Mouse (Mus musculus) urinary bladder, adult 18-20 months (tissue): ENCODE results near the gene Ikzf3.
A peak's percentile ranks its signal among the peaks of the same experiment; 100 is the strongest.

Source experiments
- DNase-seq, 2 experiments: peaks; one replicate each; pipeline ENCODE4 v3.0.0; 2022; ENCODE audit warnings: low spot score in 2 of 2, mixed read lengths in 2 of 2

The Ikzf3 gene

DNA sequence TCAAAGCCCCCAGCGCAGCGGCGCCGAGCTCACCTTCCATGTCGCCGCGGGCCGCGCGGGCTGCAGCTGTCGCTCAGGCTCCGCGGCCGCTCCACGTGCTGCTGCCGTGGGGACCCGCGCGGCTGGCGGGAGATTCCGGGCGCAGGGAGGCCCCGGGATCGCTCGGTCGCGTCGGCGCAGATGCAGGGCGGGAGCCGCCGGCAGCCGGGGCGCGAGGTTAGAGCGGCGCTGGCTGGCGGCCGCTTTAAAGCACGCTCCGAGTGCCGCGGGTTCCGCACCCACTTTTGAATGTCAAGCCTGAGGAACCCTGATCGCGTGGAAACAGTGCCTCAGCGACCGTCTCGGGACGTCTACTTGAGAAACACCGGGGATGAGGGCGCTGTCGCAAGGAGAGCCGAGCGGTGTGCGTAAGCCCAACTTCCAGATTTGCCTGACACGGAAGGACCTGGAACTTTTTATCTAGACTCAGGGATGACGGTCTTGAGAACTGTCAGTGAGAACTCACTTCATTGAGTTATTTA lies at the start of gene Ikzf3:
Gene Ikzf3 (minus strand): TSS at position 321 of the 521 bp plus-strand sequence.
- peak; percentile 25 to 68 for DNase-seq

DNA sequence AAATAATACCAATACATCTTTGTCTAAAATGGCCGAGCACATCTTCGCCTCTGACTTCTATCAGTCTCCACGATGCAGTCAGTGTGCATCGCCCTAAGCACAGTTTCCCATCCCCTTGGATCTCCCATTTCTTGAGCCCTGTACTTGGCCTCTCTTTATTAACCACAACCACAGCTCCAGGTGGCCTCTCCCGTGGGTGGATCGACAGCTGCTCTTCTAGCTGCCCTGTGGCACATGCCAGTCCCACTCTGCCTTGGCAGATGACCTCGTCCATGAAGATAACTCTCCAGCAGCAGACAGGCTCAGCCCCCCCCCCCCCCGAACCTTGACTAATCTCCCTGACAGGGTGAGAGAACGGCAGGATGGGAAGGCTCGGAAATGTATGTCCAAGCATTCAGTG lies 49.6 kb upstream of the Ikzf3 start:
- DNase-seq = no peak

DNA sequence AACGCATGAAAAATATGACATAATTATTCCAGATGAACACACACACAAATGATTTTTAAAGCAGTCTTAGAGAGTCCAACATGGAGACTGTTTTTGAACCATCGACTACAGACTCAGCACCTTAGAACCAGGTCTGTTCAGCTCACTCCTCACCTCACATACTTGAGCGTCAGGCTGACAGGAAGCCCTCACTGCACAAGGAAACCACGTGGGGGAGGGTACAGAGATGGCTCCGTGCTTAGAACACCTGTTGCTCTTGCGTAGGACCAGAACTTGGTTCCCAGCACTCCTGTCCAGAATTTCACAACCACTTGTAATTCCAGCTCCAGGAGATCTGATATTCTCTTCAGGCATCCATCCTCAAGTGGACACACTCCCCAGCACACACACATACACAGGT lies 49.2 kb upstream of the Ikzf3 start:
- DNase-seq = no peak

DNA sequence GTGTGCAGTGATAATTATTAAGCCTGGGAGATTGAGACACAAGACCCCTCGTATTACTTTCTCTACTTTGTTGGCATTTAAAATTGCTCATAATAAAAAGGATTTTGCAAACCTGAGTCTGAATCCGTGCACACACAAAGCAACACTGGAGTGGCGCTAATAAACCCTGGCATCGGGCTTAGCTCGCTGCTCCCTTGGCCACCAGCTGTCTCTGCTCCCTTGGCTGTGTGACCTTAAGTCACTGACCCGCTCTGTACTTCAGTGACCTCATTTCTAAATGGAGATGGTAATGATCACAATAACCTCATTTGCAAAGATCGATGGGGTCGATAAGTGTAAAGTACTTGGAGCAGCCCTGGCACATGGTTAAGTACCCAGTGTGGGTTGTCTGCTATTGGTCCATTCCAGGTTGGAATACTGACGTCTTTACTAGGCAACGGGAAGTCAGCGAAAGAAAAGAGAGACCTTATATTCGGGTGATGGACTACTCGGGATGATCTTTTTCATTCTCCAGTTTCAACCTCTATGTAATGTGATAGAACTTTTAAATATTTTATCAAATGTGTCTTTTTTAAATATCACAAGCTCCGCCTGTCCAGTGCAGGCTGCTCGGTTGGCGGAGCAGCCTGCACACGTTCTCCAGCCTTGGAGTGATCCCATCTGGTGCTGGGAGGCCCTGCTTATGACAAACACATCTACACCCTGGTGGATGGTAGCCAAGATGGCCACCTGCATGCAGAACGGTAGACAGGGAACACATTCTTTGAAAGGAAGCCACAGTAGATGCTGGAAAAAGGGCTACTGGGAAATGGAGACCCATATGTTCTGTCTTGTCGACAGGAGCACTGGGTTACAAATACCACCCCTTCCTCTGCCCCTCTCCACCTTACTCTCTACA lies 45.0 kb upstream of the Ikzf3 start:
- no peak for DNase-seq

DNA sequence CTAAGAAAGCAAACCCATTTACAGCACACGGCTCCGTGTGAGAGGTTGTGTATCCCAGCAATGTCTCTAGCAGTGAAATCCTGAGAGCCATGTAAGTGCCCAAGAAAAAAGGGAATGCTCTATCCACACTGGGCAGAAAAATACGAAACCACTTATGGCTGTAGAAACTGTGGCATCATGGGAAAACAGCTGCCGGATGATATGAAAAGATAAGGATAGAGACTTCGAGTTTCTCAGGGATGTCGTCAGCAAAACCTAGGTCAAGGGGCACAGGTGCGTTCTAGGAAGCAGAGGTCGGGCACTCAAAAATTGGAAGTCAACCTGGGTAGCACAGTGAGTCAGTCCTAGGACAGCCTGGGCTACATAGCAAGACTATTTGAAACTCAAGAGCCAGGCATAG lies 43.5 kb upstream of the Ikzf3 start:
- no peak for DNase-seq

DNA sequence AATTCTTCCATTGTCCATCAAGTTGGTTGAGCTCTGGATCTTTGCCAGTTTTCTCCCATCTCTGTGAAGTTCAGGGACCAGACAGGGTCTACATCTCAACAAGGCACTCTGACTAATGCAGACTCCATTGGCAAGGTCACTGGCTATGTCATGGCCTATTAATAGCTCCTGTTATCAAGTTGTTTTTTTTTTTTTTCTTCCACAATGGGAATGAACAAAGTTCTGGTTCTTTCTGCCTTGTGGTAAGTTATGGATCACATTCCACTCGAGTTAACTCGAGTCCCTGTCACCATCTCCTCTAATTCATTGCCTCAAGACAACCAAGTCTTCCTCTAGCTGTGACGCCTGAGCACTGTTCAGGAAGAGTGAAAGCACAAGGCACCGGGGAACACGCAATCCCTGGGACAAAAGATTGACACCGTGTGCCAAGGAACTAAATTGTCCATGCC lies 43.0 kb upstream of the Ikzf3 start:
- no peak for DNase-seq

DNA sequence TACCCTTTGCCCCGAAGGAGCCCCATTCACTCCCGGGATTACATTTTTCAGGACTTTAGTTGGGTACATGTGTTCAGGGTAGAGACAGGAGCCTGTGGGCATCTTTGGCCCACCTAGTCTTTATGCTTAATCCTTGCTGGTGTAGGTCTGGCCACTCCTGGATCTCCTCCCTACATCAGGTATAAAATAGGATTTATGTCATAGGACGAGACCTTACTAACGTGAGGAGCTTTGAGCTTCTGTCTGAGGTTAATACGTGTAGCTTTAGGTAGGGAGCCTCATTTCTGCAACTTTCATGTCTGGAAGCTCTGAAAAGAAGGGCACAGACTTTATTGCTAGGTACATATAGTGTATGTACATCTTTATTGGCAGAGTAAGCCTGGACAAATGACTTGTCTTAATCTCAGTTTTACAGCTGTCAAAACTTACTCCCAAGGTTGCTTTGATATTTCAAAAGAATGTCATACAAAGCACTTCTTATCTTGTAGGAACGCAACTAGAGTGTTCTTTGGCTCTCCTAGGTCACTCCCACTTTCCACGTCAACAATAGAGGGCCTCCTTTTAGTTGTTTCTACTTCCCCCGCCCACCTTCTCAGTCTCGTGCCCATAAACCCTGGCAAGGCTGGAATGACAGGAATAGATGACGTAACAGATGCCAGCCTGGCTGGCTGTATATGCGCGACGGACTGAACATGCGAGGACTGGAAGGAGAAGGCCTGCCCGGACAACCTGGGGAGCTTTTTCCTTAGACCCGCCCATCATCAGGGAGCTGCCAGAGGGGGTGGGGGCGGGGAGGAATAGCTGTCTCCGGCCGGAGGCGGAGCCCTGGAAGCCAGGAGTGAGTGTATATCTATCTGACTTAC lies 42.1 kb upstream of the Ikzf3 start:
- DNase-seq = peak; percentile 77 to 80

DNA sequence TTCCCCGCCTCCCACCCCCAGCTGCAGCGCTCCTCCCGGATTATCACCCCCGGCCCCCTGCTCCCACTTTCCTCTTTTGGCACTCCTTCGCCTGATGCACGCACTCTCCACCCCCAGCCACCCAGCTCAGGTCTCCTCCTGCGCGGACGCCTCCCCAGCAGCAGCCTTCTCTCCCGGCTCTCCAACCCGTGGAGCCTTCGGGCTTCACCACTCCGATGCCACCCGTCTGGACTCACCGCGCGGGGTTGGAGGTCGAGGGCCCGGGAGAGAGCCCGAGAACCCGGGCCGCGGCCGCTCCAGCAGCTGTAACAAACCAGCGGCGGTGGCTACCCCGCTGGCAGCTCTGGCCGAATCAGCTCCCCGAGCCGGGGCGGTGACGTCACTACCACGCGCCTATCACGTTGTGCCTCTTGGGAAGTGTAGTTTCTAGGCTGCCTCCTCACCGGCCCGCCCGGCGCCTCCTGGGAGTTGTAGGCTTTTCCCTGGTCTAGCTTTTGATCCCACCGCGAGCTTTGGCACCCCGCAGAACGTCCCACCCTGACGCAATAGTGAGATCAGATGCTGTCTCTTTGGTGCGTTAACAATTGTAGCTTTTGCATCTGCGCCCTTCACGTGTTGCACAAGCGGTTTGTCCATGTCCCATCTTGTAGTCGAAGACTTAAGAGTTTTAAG lies 41.2 kb upstream of the Ikzf3 start, which contains the start of gene Ormdl3:
Gene Ormdl3 (minus strand): TSS at position 477 of the 672 bp plus-strand sequence.
- DNase-seq = peak; percentile 97 to 98

DNA sequence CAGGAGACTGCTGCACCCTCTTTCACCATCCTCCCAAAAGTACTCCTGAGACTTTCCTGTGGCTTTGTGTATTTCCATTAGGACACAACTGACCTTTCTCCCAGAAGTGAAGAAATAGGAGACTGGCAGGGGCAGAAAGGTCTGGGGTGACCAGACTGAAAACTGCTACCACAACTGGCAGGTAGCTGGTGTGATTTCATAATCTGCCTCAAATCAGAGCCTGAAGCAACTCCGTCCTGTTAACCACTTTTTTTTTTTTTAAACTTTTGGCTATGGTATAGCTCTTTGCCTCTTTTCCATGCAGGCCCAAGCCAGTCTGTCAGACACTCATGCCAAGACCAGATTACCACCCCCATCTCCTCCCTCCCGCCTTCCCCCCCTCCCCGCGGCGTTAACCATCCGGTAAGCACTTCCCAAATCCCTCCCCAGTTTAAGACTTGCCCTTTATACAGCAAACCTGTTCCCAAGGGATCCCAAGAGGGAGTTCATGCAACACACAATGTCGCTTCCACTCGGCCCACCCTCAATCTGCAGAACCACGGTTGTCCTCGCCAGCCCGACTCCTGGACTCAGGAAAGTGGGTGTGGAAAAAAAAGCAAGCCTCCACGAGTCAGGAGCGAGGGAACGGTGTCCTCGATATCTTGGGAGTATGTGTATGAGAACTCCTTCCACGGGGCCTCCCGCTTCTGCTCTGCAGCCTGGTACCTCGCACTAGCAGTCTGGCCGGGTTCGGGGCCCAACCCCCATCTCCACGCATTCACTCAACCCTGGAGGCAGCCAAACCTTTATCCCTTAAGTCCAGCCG lies 40.5 kb upstream of the Ikzf3 start:
- no peak for DNase-seq

DNA sequence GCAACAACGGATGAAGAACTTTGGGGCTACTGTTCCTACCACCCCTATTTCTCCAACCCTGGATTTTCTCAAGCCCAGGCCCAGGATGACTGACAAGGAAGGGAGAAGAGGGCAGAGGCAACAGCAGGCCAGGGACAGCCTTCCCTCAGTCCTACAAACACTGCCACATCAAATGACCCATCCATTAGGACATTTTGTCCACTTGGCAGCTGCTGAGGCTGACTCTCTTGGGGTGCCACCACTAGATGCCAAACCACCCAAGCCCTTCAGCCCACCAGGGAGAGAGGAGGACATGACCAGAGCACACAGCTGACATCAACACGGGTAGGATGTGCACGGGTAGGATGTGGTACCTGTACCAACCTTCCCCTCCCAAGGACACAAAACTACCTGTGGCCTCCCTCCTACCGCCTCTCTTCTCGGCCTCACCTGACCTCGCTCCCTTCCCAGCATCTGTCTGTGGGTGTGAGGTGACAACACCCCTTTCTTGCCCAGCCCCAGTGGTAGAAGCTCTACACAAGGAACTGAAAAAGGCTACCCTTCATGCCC lies 38.9 kb upstream of the Ikzf3 start:
- no peak for DNase-seq

DNA sequence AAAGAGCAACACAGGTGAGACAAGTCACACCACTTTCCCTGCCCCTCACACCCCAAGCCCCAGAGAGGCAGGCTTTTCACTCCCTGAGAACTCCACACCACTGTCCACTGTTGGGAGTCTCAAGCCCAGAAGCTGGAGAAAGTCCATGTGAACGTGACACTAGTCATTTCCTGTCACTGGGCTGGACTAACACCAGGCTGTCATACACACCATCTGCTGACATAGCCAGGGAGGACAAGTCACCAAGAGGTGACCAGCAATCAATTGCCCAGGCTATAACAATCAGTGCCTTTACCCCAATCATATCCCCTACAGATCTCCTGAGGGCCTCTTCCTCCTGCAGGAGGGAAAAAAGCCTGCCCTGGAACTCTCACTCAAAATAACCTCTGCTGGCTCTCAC lies 38.3 kb upstream of the Ikzf3 start:
- DNase-seq = no peak

DNA sequence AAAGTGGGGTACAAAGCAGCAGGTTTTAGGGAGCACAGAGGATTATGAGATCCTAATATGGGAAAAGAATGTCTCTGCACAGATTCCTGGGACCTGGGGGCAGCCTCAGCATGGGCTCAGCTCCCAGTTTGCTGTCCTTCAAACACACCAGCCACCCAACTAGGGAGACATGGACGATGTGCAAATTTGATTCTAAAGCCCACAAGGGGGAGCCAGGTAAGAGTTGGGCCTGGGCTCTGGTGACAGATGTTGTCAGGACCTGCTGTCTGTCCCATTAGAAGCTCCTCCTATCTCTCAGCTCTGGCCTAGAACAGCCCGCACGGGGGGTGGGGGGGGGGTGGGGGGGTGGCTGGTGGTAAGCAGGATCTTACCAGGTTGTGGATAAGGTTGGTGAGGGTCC lies 37.7 kb upstream of the Ikzf3 start:
- DNase-seq = no peak

DNA sequence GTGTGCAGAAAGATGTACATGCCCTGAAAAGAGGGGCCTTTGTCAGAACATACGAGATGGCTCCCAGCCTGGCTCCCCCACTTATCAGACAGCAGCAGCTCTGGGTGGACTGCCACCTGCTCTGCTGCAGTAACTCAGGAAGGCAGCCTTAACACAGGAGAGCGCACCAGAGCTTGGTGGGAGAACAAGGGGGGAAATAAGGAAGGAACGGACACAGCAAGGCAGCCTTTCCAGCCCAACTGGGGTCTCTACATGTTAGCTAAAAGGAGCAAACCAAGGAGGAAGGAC lies 37.4 kb upstream of the Ikzf3 start:
- DNase-seq = no peak

DNA sequence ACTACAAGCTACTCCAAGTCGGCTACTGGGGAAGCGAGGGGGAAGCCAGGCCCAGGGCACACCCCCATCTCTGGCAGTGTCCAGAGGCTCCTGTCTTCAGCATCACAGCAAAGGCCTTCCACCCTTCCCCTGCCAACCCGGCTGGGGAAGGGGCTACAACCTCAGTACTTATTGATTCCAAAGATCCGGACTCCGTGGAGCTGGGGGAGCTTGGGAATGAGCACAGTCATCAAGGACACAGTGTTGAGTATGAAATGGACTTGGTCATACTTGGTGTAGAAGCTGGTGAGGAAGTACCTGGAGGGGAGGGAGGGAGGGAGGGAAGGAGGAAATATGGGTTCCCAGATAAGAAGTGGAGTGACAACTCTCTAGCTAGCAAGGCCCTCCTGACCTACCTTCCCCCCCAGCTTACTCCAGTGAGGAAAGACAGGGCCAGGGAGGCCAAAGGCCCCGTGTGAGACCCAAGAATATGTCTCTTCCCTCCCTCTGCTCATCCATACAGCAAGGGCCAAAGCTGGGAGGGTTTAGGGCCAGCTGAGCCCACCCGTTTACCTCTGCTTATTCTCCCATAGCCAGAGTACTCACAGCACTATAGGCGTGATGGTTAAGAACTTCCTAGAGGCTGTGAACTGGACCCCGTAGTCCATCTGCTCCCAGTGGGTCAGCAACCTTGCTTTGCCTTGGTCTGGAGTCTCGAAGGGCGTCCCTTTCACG lies 36.9 kb upstream of the Ikzf3 start:
- no peak for DNase-seq

DNA sequence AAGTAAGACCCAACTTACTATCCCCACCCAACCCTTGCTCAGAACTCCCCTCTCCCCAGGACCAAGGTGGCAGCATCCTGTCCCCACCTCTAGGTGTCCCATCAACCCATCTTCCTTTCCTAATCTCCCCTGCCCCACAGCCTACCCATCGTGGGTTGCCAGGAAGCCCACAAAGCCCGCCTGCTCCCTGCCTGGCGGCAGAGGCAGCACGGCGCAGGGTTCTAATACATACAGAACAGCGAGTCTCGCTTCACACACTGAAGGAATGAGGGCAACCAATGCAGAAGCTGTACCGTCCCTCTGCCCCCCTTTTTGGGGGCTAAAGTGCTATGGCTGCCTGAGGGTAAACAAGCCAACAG lies 36.2 kb upstream of the Ikzf3 start:
- no peak for DNase-seq

DNA sequence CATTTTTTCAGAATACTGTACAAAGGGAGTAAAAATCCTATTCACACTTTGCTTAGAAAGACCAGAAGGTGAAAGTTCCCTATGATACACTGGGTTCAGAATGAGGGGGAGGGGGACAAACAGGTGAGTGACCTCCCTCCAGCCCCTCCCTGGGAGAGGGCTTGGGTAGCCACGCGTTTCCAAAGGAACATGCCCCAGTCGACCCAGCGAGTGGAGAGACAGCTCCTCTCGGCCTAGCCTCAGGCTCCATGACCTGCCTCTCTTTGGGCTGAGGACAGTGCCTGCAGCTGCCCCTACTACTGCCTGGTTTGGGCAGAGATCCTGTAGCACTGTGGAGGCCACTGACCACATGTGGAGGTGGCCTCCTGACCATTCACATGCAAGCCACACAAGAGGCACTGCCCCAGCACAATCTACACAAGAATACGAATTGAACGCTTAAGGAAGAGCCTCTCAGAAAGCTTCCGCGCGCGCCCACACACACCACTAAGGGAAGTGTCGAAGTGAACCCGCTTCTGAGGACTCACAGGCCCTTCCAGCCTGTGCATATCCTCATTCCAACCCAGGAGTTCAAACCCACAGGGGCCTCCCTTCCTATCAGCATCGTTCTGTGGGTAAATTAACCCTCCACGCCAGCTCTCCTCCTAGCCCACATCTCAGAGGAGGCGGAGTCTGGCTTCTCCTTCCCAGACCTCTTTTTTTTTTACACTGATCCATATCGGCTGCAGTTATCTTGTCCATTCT lies 35.6 kb upstream of the Ikzf3 start:
- DNase-seq = no peak

DNA sequence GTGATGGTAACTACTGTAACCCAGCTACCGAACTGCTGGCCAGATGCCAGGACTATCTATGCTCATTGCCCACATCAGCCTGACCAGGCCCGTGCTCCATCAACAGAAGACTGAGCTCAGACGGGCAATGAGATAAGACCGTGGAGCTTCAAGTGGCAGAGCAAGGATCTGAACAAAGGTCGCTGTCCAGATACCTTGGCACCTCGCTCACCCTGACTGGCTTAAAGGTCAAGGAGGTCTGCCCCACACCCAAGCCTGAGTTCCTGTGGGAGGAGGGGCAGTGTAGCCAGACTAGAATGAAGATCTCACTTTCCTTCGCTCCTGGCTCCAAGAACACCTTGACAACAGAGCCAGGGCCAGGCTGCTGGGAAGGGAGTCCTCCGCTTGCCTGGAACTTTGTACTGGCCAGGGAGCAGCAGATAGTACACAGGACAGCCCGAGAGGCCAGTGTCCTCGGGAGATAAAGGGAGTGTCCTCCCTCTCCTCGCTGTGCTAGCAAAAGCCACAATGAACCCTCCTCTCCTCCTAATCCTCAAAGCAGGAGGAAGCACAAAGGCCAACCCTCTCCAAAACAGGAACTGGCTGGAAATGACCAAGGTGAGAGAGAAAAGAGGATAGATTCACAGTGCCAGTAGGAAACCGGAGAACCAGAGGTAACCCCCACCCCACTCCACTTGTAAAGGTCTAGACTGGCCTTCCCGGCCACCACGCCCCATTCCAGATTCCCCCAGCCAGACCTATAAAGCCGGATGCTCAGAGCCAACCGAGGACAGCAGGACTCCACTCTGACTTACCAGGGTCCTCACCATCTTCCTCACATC lies 34.7 kb upstream of the Ikzf3 start:
- DNase-seq = no peak

DNA sequence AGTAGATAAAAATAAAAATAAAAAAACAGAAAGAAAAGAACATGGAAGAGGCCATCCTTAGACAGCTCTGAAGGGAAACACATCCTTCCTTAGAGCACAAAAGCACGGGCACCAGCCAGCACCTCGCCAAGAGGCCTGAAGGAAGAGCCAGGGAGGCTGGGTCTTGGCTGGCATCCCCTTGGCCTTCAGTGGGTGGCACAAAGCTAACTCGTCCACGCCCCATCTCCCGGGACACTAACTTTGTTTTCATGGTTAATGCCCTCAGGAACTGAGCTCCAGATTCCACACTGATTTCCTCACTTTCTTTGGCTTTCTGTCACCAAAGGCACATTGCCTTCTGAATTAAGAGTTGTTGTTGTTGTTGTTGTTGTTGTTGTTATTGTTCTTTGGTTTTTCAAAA lies 31.9 kb upstream of the Ikzf3 start:
- no peak for DNase-seq

DNA sequence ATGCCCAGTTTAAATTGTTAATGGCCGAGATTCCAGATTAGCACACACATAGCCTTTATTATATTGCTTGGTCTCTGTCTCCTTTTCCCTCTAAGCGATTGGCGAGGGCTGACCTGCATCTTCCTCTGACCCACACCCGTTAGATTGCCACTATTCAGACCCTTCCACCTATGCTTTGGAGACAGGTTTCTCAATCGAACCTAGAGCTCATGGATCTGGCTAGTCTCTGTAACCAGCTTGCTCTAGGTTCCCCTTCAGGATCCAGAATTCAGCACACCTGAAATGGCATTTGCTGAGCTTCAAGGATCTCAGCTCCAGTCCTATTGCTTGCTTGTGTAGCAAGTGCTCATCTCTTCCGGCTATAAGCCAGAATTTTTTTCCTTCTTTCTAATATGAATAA lies 23.6 kb upstream of the Ikzf3 start:
- no peak for DNase-seq
